In genomic region chr1:36064223-36064622, GRCm38 (mm10) we compare ENCODE assay signal across 7 mouse cellular contexts. TPM values are rescaled to one million over a fixed set of nuclear protein-coding genes. Genes with fewer than 3 reads are reported as not detected.
DNase-seq lines count a peak whose midpoint lies in the region; ATAC-seq and TF ChIP-seq lines count a peak whose summit lies in the region.

No protein-coding gene starts in this region.

- TF ChIP-seq POLR2A in lung, adult 2 months (IDR thresholded peaks at IDR 0.05; ENCODE audit: borderline replicate concordance, extremely low read depth, low read depth, low read length): no peak

- no peak for TF ChIP-seq CTCF in lung, adult 2 months (IDR thresholded peaks at IDR 0.05; ENCODE audit: insufficient read depth, low read length)

- H3K9me3 ChIP-seq in lung, embryonic 16.5 days (ENCODE audit: control insufficient read depth, low read length): no peaks in the 10 kb centered on the region
- no peaks in the 10 kb centered on the region for H3K9me3 ChIP-seq in forebrain, embryonic 11.5 days (ENCODE audit: control insufficient read depth, low read length)
- no peaks in the 10 kb centered on the region for H3K9me3 ChIP-seq in hindbrain, embryonic 15.5 days
- no peaks in the 10 kb centered on the region for H3K9me3 ChIP-seq in neural tube, embryonic 12.5 days

- H3K9ac ChIP-seq in lung, embryonic 16.5 days (ENCODE audit: low read length): peak overlapping the region; percentile 62
- H3K9ac ChIP-seq in forebrain, embryonic 11.5 days (ENCODE audit: low read length): peak overlapping the region; percentile 49; the same call in 1 of the 2 replicates
- H3K9ac ChIP-seq in hindbrain, embryonic 15.5 days: 0 out of 2 replicates have a peak overlapping the region, but pooled peaks have one; percentile 18
- peak overlapping the region; percentile 22; the same call in 1 of the 2 replicates for H3K9ac ChIP-seq in neural tube, embryonic 12.5 days

- peaks cover 25% of the 10 kb centered on the region for H3K4me1 ChIP-seq in lung, embryonic 16.5 days (replicated peaks; ENCODE audit: control insufficient read depth, insufficient read depth, low read length)
- peaks cover 6% of the 10 kb centered on the region; the same call in 1 of the 2 replicates for H3K4me1 ChIP-seq in lung, adult 2 months (ENCODE audit: control insufficient read depth, insufficient read depth, low read length)
- H3K4me1 ChIP-seq in forebrain, embryonic 11.5 days (replicated peaks; ENCODE audit: control insufficient read depth, insufficient read depth, low read length): peaks cover 34% of the 10 kb centered on the region
- H3K4me1 ChIP-seq in hindbrain, embryonic 15.5 days (replicated peaks): peaks cover 37% of the 10 kb centered on the region
- peaks cover 29% of the 10 kb centered on the region for H3K4me1 ChIP-seq in neural tube, embryonic 12.5 days

- H3K36me3 ChIP-seq in lung, embryonic 16.5 days (ENCODE audit: control insufficient read depth, insufficient read depth, low read length): no peaks in the 10 kb centered on the region
- H3K36me3 ChIP-seq in forebrain, embryonic 11.5 days (ENCODE audit: control insufficient read depth, insufficient read depth, low read length): no peaks in the 10 kb centered on the region
- no peaks in the 10 kb centered on the region for H3K36me3 ChIP-seq in hindbrain, embryonic 15.5 days
- no peaks in the 10 kb centered on the region for H3K36me3 ChIP-seq in neural tube, embryonic 12.5 days

- H3K27me3 ChIP-seq in lung, embryonic 16.5 days (ENCODE audit: control insufficient read depth, insufficient read depth, low read depth, low read length): no peaks in the 10 kb centered on the region
- H3K27me3 ChIP-seq in forebrain, embryonic 11.5 days (ENCODE audit: control insufficient read depth, insufficient read depth, low read length): peaks cover 4% of the 10 kb centered on the region; the same call in 1 of the 2 replicates
- no peaks in the 10 kb centered on the region for H3K27me3 ChIP-seq in hindbrain, embryonic 15.5 days
- H3K27me3 ChIP-seq in neural tube, embryonic 12.5 days (replicated peaks): no peaks in the 10 kb centered on the region

- WGBS in lung, embryonic 16.5 days: 50% methylated on average over 4 of the region's 4 CpGs
- WGBS in lung, adult 2 months: 63% methylated on average over 4 of the region's 4 CpGs
- 27% methylated on average over 4 of the region's 4 CpGs for WGBS in forebrain, embryonic 11.5 days
- 33% methylated on average over 4 of the region's 4 CpGs for WGBS in hindbrain, embryonic 15.5 days
- WGBS in neural tube, embryonic 12.5 days: 45% methylated on average over 4 of the region's 4 CpGs

- peak overlapping the region; percentile 59; the same call in 1 of the 2 replicates for H3K4me2 ChIP-seq in lung, embryonic 16.5 days (ENCODE audit: low read depth, low read length)
- peak overlapping the region; percentile 44; the same call in 1 of the 2 replicates for H3K4me2 ChIP-seq in forebrain, embryonic 11.5 days (ENCODE audit: low read depth, low read length, severe bottlenecking)
- H3K4me2 ChIP-seq in hindbrain, embryonic 15.5 days: peak overlapping the region; percentile 65
- H3K4me2 ChIP-seq in neural tube, embryonic 12.5 days (replicated peaks): peak overlapping the region; percentile 54

- H3K27ac ChIP-seq in lung, embryonic 16.5 days (ENCODE audit: low read length): no peak overlapping the region
- no peak overlapping the region for H3K27ac ChIP-seq in forebrain, embryonic 11.5 days (ENCODE audit: low read depth, low read length)
- H3K27ac ChIP-seq in hindbrain, embryonic 15.5 days (replicated peaks): peak overlapping the region; percentile 59; the same call in 1 of the 2 replicates
- H3K27ac ChIP-seq in neural tube, embryonic 12.5 days: no peak overlapping the region

- ATAC-seq in lung, embryonic 16.5 days (ENCODE audit: low read depth): no peak
- ATAC-seq in forebrain, embryonic 11.5 days (replicated peaks; ENCODE audit: low FRiP score): no peak
- no peak for ATAC-seq in hindbrain, embryonic 15.5 days (ENCODE audit: low FRiP score, low read depth)
- ATAC-seq in neural tube, embryonic 12.5 days (ENCODE audit: low FRiP score, low read depth): no peak

- no peak overlapping the region for H3K4me3 ChIP-seq in lung, embryonic 16.5 days (ENCODE audit: low read length)
- H3K4me3 ChIP-seq in lung, adult 2 months (replicated peaks; ENCODE audit: extremely low read depth, low read depth, low read length): no peak overlapping the region
- H3K4me3 ChIP-seq in forebrain, embryonic 11.5 days (ENCODE audit: low read depth, low read length): no peak overlapping the region
- H3K4me3 ChIP-seq in hindbrain, embryonic 15.5 days: peak overlapping the region; percentile 29; the same call in 1 of the 2 replicates
- no peak overlapping the region for H3K4me3 ChIP-seq in neural tube, embryonic 12.5 days

- DNase-seq in lung, adult 2 months: no peak
- DNase-seq in forebrain, embryonic 11.5 days (ENCODE audit: low spot score): peak; percentile 48
- DNase-seq in adrenal gland, adult 2 months: no peak
- no peak for DNase-seq in right cerebral cortex, adult 18-20 months

RNA-seq across cellular contexts. Expression of gene Hs6st1, which starts 4.0 kb away (rescaled TPM):
- polyA plus RNA-seq in lung, embryonic 16.5 days (2015; fragmentation: Nextera tagmentation; extraction: Ambion mirVana): 4.4 and 5.1 TPM in 2 replicates
- 33.8 and 35.0 TPM in 2 replicates for polyA plus RNA-seq in lung, adult 2 months (2012; rRNA removed)
- polyA plus RNA-seq in forebrain, embryonic 11.5 days (2014; fragmentation: Nextera tagmentation; extraction: Ambion mirVana): 14.9 and 17.3 TPM in 2 replicates
- 31.0 and 31.3 TPM in 2 replicates for polyA plus RNA-seq in hindbrain, embryonic 15.5 days (2015; fragmentation: Nextera tagmentation; extraction: Ambion mirVana)
- polyA plus RNA-seq in neural tube, embryonic 12.5 days (2016; fragmentation: Nextera tagmentation; extraction: Ambion mirVana): 28.1 and 34.4 TPM in 2 replicates
- total RNA-seq in adrenal gland, adult 2 months (2021): 100 to 1,000 TPM in 1 of 2 experiments, 10 to 100 TPM in 1; 75.1 to 135 TPM
- polyA plus RNA-seq in adrenal gland, adult 2 months (2012; rRNA removed): 153 and 231 TPM in 2 replicates
